Mouse (Mus musculus): ENCODE measurements at regions not wholly inside any gene's neighbourhood (a gene's known extent, or its start where the extent isn't known, plus 50 kb on each side); places are given as distances from the start of the nearest gene placed in this dataset.

GRCm38 (mm10) chr2:33975423-33976127 is 87.8 kb upstream of the Mvb12b start:
- TF ChIP-seq CTCF (IDR thresholded peaks at IDR 0.05; ENCODE audit: control insufficient read depth, insufficient read depth, low read length) (no peak), POLR2A (IDR thresholded peaks at IDR 0.05; ENCODE audit: borderline replicate concordance, control insufficient read depth, low read depth, low read length) (no peak)

Data from bone marrow, adult 2 months (tissue).